Mouse (Mus musculus) left cerebral cortex, postnatal 25 days (tissue): Measurements from ENCODE around the gene Igfbpl1. TPM values are rescaled to one million over a fixed set of nuclear protein-coding genes. Genes with fewer than 3 reads are reported as not detected.
A peak's percentile ranks its signal among the peaks of the same experiment; 100 is the strongest.

Experiments
- DNase-seq, 2 experiments: peaks; one replicate each; pipeline ENCODE4 v3.0.0; 2022; ENCODE audit warnings: low spot score in 2 of 2, mixed read lengths in 1 of 2
- intact Hi-C: fragments of 180-260 bp; cut with DNase I; formaldehyde crosslinking; loops from one replicate; pipeline ENCODE4 v1.15.1; 2025
- total RNA-seq, 2 experiments: library from RNA; stranded (reverse); gene quantifications; 2 replicates each; pipeline ENCODE4 v1.2.3; 2021

The Igfbpl1 gene
- total RNA-seq, 2 experiments from 2014 or later, result 0.41 to 0.62 TPM

- DNase-seq, result no peak
- intact Hi-C loops, result no loop called here
Observed at GRCm38 (mm10) chr4:45824049-45824760, 2.5 kb downstream of the Igfbpl1 start.

GRCm38 (mm10) chr4:45822781-45823575 is 3.7 kb downstream of the Igfbpl1 start:
- intact Hi-C loops, result no loop called here
- DNase-seq, result no peak

- DNase-seq, result no peak
- intact Hi-C loops, result loop anchor here (2.0 kb wide), 1 partner anchor 33 kb away; no protein-coding TSS in a partner anchor
Observed at GRCm38 (mm10) chr4:45821995-45822394, 4.7 kb downstream of the Igfbpl1 start.

- peak; percentile 59 to 67 for DNase-seq
- intact Hi-C loops, result loop anchor here (2.0 kb wide), 1 partner anchor 35 kb away; no protein-coding TSS in a partner anchor
Observed at GRCm38 (mm10) chr4:45820074-45820830, 6.5 kb downstream of the Igfbpl1 start.

GRCm38 (mm10) chr4:45819208-45819931 is 7.4 kb downstream of the Igfbpl1 start:
- intact Hi-C loops, result no loop called here
- peak; percentile 30 to 78 for DNase-seq

- DNase-seq, result no peak
- intact Hi-C loops, result no loop called here
Observed at GRCm38 (mm10) chr4:45818814-45819207, 7.9 kb downstream of the Igfbpl1 start.

GRCm38 (mm10) chr4:45815542-45815941 is 11.2 kb downstream of the Igfbpl1 start:
- intact Hi-C loops, result no loop called here

GRCm38 (mm10) chr4:45811250-45811649 is 15.5 kb downstream of the Igfbpl1 start:
- no peak for DNase-seq
- intact Hi-C loops, result no loop called here

More at GRCm38 (mm10) chr4:45815542-45815941, 11.2 kb downstream of the Igfbpl1 start:
- DNase-seq, result peak; percentile 46 to 56

- no peak for DNase-seq
- intact Hi-C loops, result no loop called here
Observed at GRCm38 (mm10) chr4:45808034-45808433, 18.7 kb downstream of the Igfbpl1 start.

- no peak for DNase-seq
- intact Hi-C loops, result no loop called here
Observed at GRCm38 (mm10) chr4:45802900-45803299, 23.8 kb downstream of the Igfbpl1 start.

GRCm38 (mm10) chr4:45799956-45800537 is 26.7 kb downstream of the Igfbpl1 start:
- intact Hi-C loops, result no loop called here

GRCm38 (mm10) chr4:45798964-45799363 is 27.8 kb downstream of the Igfbpl1 start, which contains the start of gene Aldh1b1:
TSS of gene Aldh1b1 (plus strand) at chr4:45799022.
- intact Hi-C loops, result no loop called here
- peak; percentile 77 for DNase-seq

More at GRCm38 (mm10) chr4:45799956-45800537, 26.7 kb downstream of the Igfbpl1 start:
- DNase-seq, result no peak

- DNase-seq, result no peak
- intact Hi-C loops, result no loop called here
Observed at GRCm38 (mm10) chr4:45796760-45797159, 30.0 kb downstream of the Igfbpl1 start.

GRCm38 (mm10) chr4:45795191-45795811 is 31.4 kb downstream of the Igfbpl1 start:
- intact Hi-C loops, result no loop called here
- DNase-seq, result no peak

GRCm38 (mm10) chr4:45790018-45790417 is 36.7 kb downstream of the Igfbpl1 start:
- no peak for DNase-seq
- intact Hi-C loops, result no loop called here

- intact Hi-C loops, result loop anchor here (2.0 kb wide), 2 partner anchors 33 to 319 kb away; no protein-coding TSS in a partner anchor
- DNase-seq, result peak; percentile 50 to 91
Observed at GRCm38 (mm10) chr4:45789263-45789958, 37.3 kb downstream of the Igfbpl1 start.

GRCm38 (mm10) chr4:45788446-45789081 is 38.2 kb downstream of the Igfbpl1 start:
- no peak for DNase-seq
- intact Hi-C loops, result loop anchor here (2.0 kb wide), 2 partner anchors 32 to 318 kb away; no protein-coding TSS in a partner anchor
